Mouse (Mus musculus) bone marrow macrophage, adult 2 months (primary cell): ENCODE data around the gene Igsf9. TPM values are rescaled to one million over a fixed set of nuclear protein-coding genes. Genes with fewer than 3 reads are reported as not detected.
A peak's percentile ranks its signal among the peaks of the same experiment; 100 is the strongest.

Source experiments
- H3K27ac ChIP-seq: 2 replicates; pipeline ENCODE4 v1.5.1; 2012; ENCODE audit warnings: low read depth, low read length; ENCODE audit not compliant: insufficient read depth
- H3K4me1 ChIP-seq: 2 replicates; pipeline ENCODE4 v1.6.1; 2012; ENCODE audit warnings: low read length; ENCODE audit not compliant: control insufficient read depth, insufficient read depth
- H3K4me3 ChIP-seq: 2 replicates; pipeline ENCODE4 v1.5.1; 2012; ENCODE audit warnings: mild to moderate bottlenecking, low read length, moderate library complexity; ENCODE audit not compliant: insufficient read depth
- CTCF ChIP-seq: IDR thresholded peaks from 2 replicates; pipeline ENCODE4 v1.5.1; 2012; ENCODE audit warnings: low read depth, mild to moderate bottlenecking, low read length, moderate library complexity
- POLR2A ChIP-seq: IDR thresholded peaks from 2 replicates; pipeline ENCODE4 v1.6.1; 2012; ENCODE audit warnings: mild to moderate bottlenecking, low read depth, low read length, borderline replicate concordance
- polyA plus RNA-seq: library from polyadenylated mRNA; stranded (reverse); fragments of >200 nt; gene quantifications from 2 replicates; pipeline ENCODE4 v1.2.4, GENCODE M21; 2012; ENCODE audit not compliant: missing spikeins, insufficient read depth, insufficient read length

Igsf9 gene
- polyA plus RNA-seq, 1 experiment, result 6.3 TPM

- TF ChIP-seq POLR2A (no peak), CTCF (no peak)
- Histone ChIP-seq H3K4me1 (peaks cover 25% of the 10 kb centered on the region), H3K4me3 (no peak overlapping the region)
These were observed 13.2 kb upstream of the Igsf9 start for GRCm38 (mm10) chr1:172468301-172468877.

GRCm38 (mm10) chr1:172469373-172469772 lies 12.2 kb upstream of the Igsf9 start:
- H3K27ac ChIP-seq, result peak overlapping the region; percentile 59
- no peak for TF ChIP-seq CTCF
- no peak for TF ChIP-seq POLR2A
- H3K4me3 ChIP-seq, result no peak overlapping the region
- H3K4me1 ChIP-seq, result peaks cover 27% of the 10 kb centered on the region

More at GRCm38 (mm10) chr1:172468301-172468877, 13.2 kb upstream of the Igsf9 start:
- H3K27ac ChIP-seq, result no peak overlapping the region

GRCm38 (mm10) chr1:172469810-172470448 lies 11.7 kb upstream of the Igsf9 start:
- H3K4me3 ChIP-seq, result no peak overlapping the region
- H3K27ac ChIP-seq, result peak overlapping the region; percentile 59

GRCm38 (mm10) chr1:172472909-172473308 lies 8.7 kb upstream of the Igsf9 start:
- no peak overlapping the region for H3K27ac ChIP-seq
- H3K4me1 ChIP-seq, result peaks cover 55% of the 10 kb centered on the region
- no peak overlapping the region for H3K4me3 ChIP-seq
- TF ChIP-seq CTCF (no peak), POLR2A (no peak)

More at GRCm38 (mm10) chr1:172469810-172470448, 11.7 kb upstream of the Igsf9 start:
- TF ChIP-seq POLR2A (no peak), CTCF (no peak)
- peaks cover 32% of the 10 kb centered on the region for H3K4me1 ChIP-seq

GRCm38 (mm10) chr1:172474196-172474595 lies 7.4 kb upstream of the Igsf9 start:
- H3K4me3 ChIP-seq, result no peak overlapping the region
- H3K27ac ChIP-seq, result no peak overlapping the region
- peaks cover 59% of the 10 kb centered on the region for H3K4me1 ChIP-seq
- no peak for TF ChIP-seq POLR2A
- no peak for TF ChIP-seq CTCF

- Histone ChIP-seq H3K4me1 (peaks cover 50% of the 10 kb centered on the region), H3K4me3 (peak within 1 kb of the TSS; percentile 21; the same call in 1 of the 2 replicates), H3K27ac (peak within 1 kb of the TSS; percentile 61)
- TF ChIP-seq POLR2A, result no peak
These were observed 6.4 kb upstream of the Igsf9 start, which contains the start of gene Slamf9 for GRCm38 (mm10) chr1:172475054-172475741. Gene Slamf9 (plus strand): TSS chr1:172475358.

- peaks cover 48% of the 10 kb centered on the region for H3K4me1 ChIP-seq
- TF ChIP-seq CTCF (no peak), POLR2A (no peak)
- no peak overlapping the region for H3K4me3 ChIP-seq
- H3K27ac ChIP-seq, result no peak overlapping the region
These were observed 3.6 kb upstream of the Igsf9 start for GRCm38 (mm10) chr1:172478020-172478419.

- H3K27ac ChIP-seq, result no peak overlapping the region
- TF ChIP-seq POLR2A, result no peak
- no peak for TF ChIP-seq CTCF
- H3K4me3 ChIP-seq, result no peak overlapping the region
- peaks cover 31% of the 10 kb centered on the region for H3K4me1 ChIP-seq
These were observed 1.2 kb upstream of the Igsf9 start for GRCm38 (mm10) chr1:172480376-172480775.

GRCm38 (mm10) chr1:172481111-172481510 lies 477 bp upstream of the Igsf9 start:
- Histone ChIP-seq H3K4me1 (peaks cover 24% of the 10 kb centered on the region), H3K27ac (no peak overlapping the region), H3K4me3 (no peak overlapping the region)
- TF ChIP-seq POLR2A, result no peak

- Histone ChIP-seq H3K27ac (no peak overlapping the region), H3K4me3 (peak overlapping the region; percentile 56), H3K4me1 (peaks cover 12% of the 10 kb centered on the region)
- no peak for TF ChIP-seq POLR2A
- no peak for TF ChIP-seq CTCF
These were observed 1.2 kb downstream of the Igsf9 start for GRCm38 (mm10) chr1:172482518-172483360.
